Mouse (Mus musculus) kidney, postnatal 14 days (tissue): ENCODE measurements at regions not wholly inside any gene's neighbourhood (a gene's known extent, or its start where the extent isn't known, plus 50 kb on each side); places are given as distances from the start of the nearest gene placed in this dataset.

Experiments used
- DNase-seq: peaks from one replicate; pipeline ENCODE4 v3.0.0; 2022; ENCODE audit warnings: mixed read lengths

- peak; percentile 59 for DNase-seq
These were observed 86.3 kb downstream of the D16Ertd472e start for GRCm38 (mm10) chr16:78490245-78490644.

GRCm38 (mm10) chr16:78489604-78490003, 86.9 kb downstream of the D16Ertd472e start:
- no peak for DNase-seq

- DNase-seq, result no peak
These were observed 90.0 kb downstream of the D16Ertd472e start for GRCm38 (mm10) chr16:78486531-78486930.

- no peak for DNase-seq
These were observed 92.2 kb downstream of the D16Ertd472e start for GRCm38 (mm10) chr16:78484319-78484718.

GRCm38 (mm10) chr16:78481571-78481970, 94.9 kb downstream of the D16Ertd472e start:
- no peak for DNase-seq

- DNase-seq, result no peak
These were observed 95.4 kb downstream of the D16Ertd472e start for GRCm38 (mm10) chr16:78481065-78481464.

GRCm38 (mm10) chr16:78480261-78480660, 96.2 kb downstream of the D16Ertd472e start:
- DNase-seq, result no peak

GRCm38 (mm10) chr16:78473456-78473855, 96.5 kb upstream of the Btg3 start:
- peak; percentile 45 for DNase-seq

- DNase-seq, result no peak
These were observed 83.0 kb upstream of the Btg3 start for GRCm38 (mm10) chr16:78459996-78460395.

- peak; percentile 11 for DNase-seq
These were observed 80.7 kb upstream of the Btg3 start for GRCm38 (mm10) chr16:78457731-78458151.

GRCm38 (mm10) chr16:78456345-78456744, 79.4 kb upstream of the Btg3 start:
- peak; percentile 14 for DNase-seq

GRCm38 (mm10) chr16:78454509-78454908, 77.5 kb upstream of the Btg3 start:
- DNase-seq, result no peak

GRCm38 (mm10) chr16:78452303-78452702, 75.3 kb upstream of the Btg3 start:
- peak; percentile 55 for DNase-seq

- no peak for DNase-seq
These were observed 74.8 kb upstream of the Btg3 start for GRCm38 (mm10) chr16:78451750-78452149.

GRCm38 (mm10) chr16:78451251-78451650, 74.3 kb upstream of the Btg3 start:
- DNase-seq, result peak; percentile 43

GRCm38 (mm10) chr16:78449231-78449630, 72.2 kb upstream of the Btg3 start:
- no peak for DNase-seq

GRCm38 (mm10) chr16:78443262-78443661, 66.3 kb upstream of the Btg3 start:
- DNase-seq, result no peak

- no peak for DNase-seq
These were observed 65.8 kb upstream of the Btg3 start for GRCm38 (mm10) chr16:78442830-78443229.

GRCm38 (mm10) chr16:78441961-78442360, 65.0 kb upstream of the Btg3 start:
- DNase-seq, result no peak

GRCm38 (mm10) chr16:78435707-78436106, 58.7 kb upstream of the Btg3 start:
- DNase-seq, result no peak

- DNase-seq, result peak; percentile 3
These were observed 50.6 kb upstream of the Btg3 start for GRCm38 (mm10) chr16:78427470-78428041.
